Mouse (Mus musculus): Measurements from ENCODE around the gene Gzmm. TPM values are rescaled to one million over a fixed set of nuclear protein-coding genes. Genes with fewer than 3 reads are reported as not detected.
A peak's percentile ranks its signal among the peaks of the same experiment; 100 is the strongest.

Gzmm gene
- polyA plus RNA-seq, 1 experiment: 0.71 TPM

GRCm38 (mm10) chr10:79712499-79713126, 23.8 kb downstream of the Gzmm start:
- no peak for TF ChIP-seq CEBPB (IDR thresholded peaks at IDR 0.05; ENCODE audit: insufficient read depth, poor library complexity, severe bottlenecking)
- TF ChIP-seq POLR2AphosphoS2 (IDR thresholded peaks at IDR 0.05; ENCODE audit: insufficient read length, low read depth): peak; percentile 60
- Histone ChIP-seq H3ac (ENCODE audit: control insufficient read depth, insufficient read length) (no peak overlapping the region), H3K36me3 (ENCODE audit: control insufficient read depth, insufficient read depth) (peaks cover 18% of the 10 kb centered on the region), H3K4me3 (no peak overlapping the region), H3K4me2 (ENCODE audit: low read depth) (no peak overlapping the region), H3K27me3 (ENCODE audit: control insufficient read depth, insufficient read depth, insufficient read length) (peaks cover 20% of the 10 kb centered on the region), H3K79me2 (ENCODE audit: control insufficient read depth, insufficient read depth) (peaks cover 14% of the 10 kb centered on the region)

GRCm38 (mm10) chr10:79713163-79713562, 24.3 kb downstream of the Gzmm start:
- H3K36me3 ChIP-seq (ENCODE audit: control insufficient read depth, insufficient read depth): peaks cover 18% of the 10 kb centered on the region
- TF ChIP-seq POLR2AphosphoS2 (IDR thresholded peaks at IDR 0.05; ENCODE audit: insufficient read length, low read depth) (peak; percentile 97), TCF3 (IDR thresholded peaks at IDR 0.05; ENCODE audit: insufficient read length, low read depth) (no peak)
- H3K79me2 ChIP-seq (ENCODE audit: control insufficient read depth, insufficient read depth): peaks cover 9% of the 10 kb centered on the region
- no peak overlapping the region for H3K4me3 ChIP-seq
- no peak overlapping the region for H3K4me2 ChIP-seq (ENCODE audit: low read depth)
- no peak overlapping the region for H3ac ChIP-seq (ENCODE audit: control insufficient read depth, insufficient read length)
- H3K27me3 ChIP-seq (ENCODE audit: control insufficient read depth, insufficient read depth, insufficient read length): peaks cover 26% of the 10 kb centered on the region

- H3K4me3 ChIP-seq: no peak overlapping the region
- TF ChIP-seq TCF3 (IDR thresholded peaks at IDR 0.05; ENCODE audit: insufficient read length, low read depth) (no peak), MYOD1 (IDR thresholded peaks at IDR 0.05; ENCODE audit: control insufficient read depth in 1 of 3, insufficient read length in 2 of 3, low read depth in 2 of 3) (peak in 1 of 3 experiments; percentile 8), POLR2A (IDR thresholded peaks at IDR 0.05; ENCODE audit: insufficient read length, low read depth) (no peak), POLR2AphosphoS2 (IDR thresholded peaks at IDR 0.05; ENCODE audit: insufficient read length, low read depth) (no peak), E2F4 (IDR thresholded peaks at IDR 0.05; ENCODE audit: insufficient read depth) (no peak)
- H3ac ChIP-seq (ENCODE audit: control insufficient read depth, insufficient read length): no peak overlapping the region
- peaks cover 11% of the 10 kb centered on the region for H3K36me3 ChIP-seq (ENCODE audit: control insufficient read depth, insufficient read depth)
- peaks cover 36% of the 10 kb centered on the region for H3K27me3 ChIP-seq (ENCODE audit: control insufficient read depth, insufficient read depth, insufficient read length)
- no peaks in the 10 kb centered on the region for H3K79me2 ChIP-seq (ENCODE audit: control insufficient read depth, insufficient read depth)
- no peak overlapping the region for H3K4me2 ChIP-seq (ENCODE audit: low read depth)
Observed at GRCm38 (mm10) chr10:79714996-79715395, 26.2 kb downstream of the Gzmm start.

- no peak within 1 kb of the TSS for H3K4me3 ChIP-seq
- H3ac ChIP-seq (ENCODE audit: control insufficient read depth, insufficient read length): no peak within 1 kb of the TSS
- no peak within 1 kb of the TSS for H3K4me2 ChIP-seq (ENCODE audit: low read depth)
- peaks cover 6% of the 10 kb centered on the region for H3K36me3 ChIP-seq (ENCODE audit: control insufficient read depth, insufficient read depth)
- peaks cover 43% of the 10 kb centered on the region for H3K27me3 ChIP-seq (ENCODE audit: control insufficient read depth, insufficient read depth, insufficient read length)
- TF ChIP-seq SRF (IDR thresholded peaks at IDR 0.05; ENCODE audit: control insufficient read depth, insufficient read length, low read depth) (no peak), POLR2A (IDR thresholded peaks at IDR 0.05; ENCODE audit: insufficient read length, low read depth) (no peak), USF1 (IDR thresholded peaks at IDR 0.05; ENCODE audit: low read depth) (no peak), TCF12 (IDR thresholded peaks at IDR 0.05; ENCODE audit: insufficient read depth, poor library complexity, severe bottlenecking) (no peak), MYOD1 (IDR thresholded peaks at IDR 0.05; ENCODE audit: control insufficient read depth in 1 of 3, insufficient read length in 2 of 3, low read depth in 2 of 3) (no peak), E2F4 (IDR thresholded peaks at IDR 0.05; ENCODE audit: insufficient read depth) (no peak), MAX (IDR thresholded peaks at IDR 0.05; ENCODE audit: low read depth) (no peak)
- no peaks in the 10 kb centered on the region for H3K79me2 ChIP-seq (ENCODE audit: control insufficient read depth, insufficient read depth)
Observed at GRCm38 (mm10) chr10:79716254-79716987, 27.6 kb downstream of the Gzmm start, which contains the start of gene Hcn2. Hcn2 (plus strand) TSS chr10:79716634.

GRCm38 (mm10) chr10:79716988-79717355, 28.2 kb downstream of the Gzmm start:
- no peak overlapping the region for H3K4me3 ChIP-seq
- no peak overlapping the region for H3ac ChIP-seq (ENCODE audit: control insufficient read depth, insufficient read length)
- H3K79me2 ChIP-seq (ENCODE audit: control insufficient read depth, insufficient read depth): no peaks in the 10 kb centered on the region
- H3K27me3 ChIP-seq (ENCODE audit: control insufficient read depth, insufficient read depth, insufficient read length): peaks cover 43% of the 10 kb centered on the region
- H3K4me2 ChIP-seq (ENCODE audit: low read depth): no peak overlapping the region
- H3K36me3 ChIP-seq (ENCODE audit: control insufficient read depth, insufficient read depth): peaks cover 2% of the 10 kb centered on the region
- TF ChIP-seq MYOG (IDR thresholded peaks at IDR 0.05; ENCODE audit: control insufficient read depth in 1 of 3, insufficient read depth in 1 of 3, insufficient read length in 2 of 3, low read depth in 2 of 3) (no peak), E2F4 (IDR thresholded peaks at IDR 0.05; ENCODE audit: insufficient read depth) (no peak), MAX (IDR thresholded peaks at IDR 0.05; ENCODE audit: low read depth) (no peak), REST (IDR thresholded peaks at IDR 0.05; ENCODE audit: insufficient read depth, insufficient read length) (no peak), TCF3 (IDR thresholded peaks at IDR 0.05; ENCODE audit: insufficient read length, low read depth) (no peak), CEBPB (IDR thresholded peaks at IDR 0.05; ENCODE audit: insufficient read depth, poor library complexity, severe bottlenecking) (no peak), POLR2AphosphoS2 (IDR thresholded peaks at IDR 0.05; ENCODE audit: insufficient read length, low read depth) (no peak), POLR2A (IDR thresholded peaks at IDR 0.05; ENCODE audit: insufficient read length, low read depth) (no peak), MYOD1 (IDR thresholded peaks at IDR 0.05; ENCODE audit: control insufficient read depth in 1 of 3, insufficient read length in 2 of 3, low read depth in 2 of 3) (no peak), SRF (IDR thresholded peaks at IDR 0.05; ENCODE audit: control insufficient read depth, insufficient read length, low read depth) (no peak), USF1 (IDR thresholded peaks at IDR 0.05; ENCODE audit: low read depth) (no peak), TCF12 (IDR thresholded peaks at IDR 0.05; ENCODE audit: insufficient read depth, poor library complexity, severe bottlenecking) (no peak)

Measured in myocyte (in vitro differentiated cells).